Mouse (Mus musculus): ENCODE measurements around the gene Rnf7.
"Not testable (repeated sequence)": the region's sequence is repeated elsewhere in the genome, so short reads cannot be mapped to it uniquely, and the experiment has no call there.

The Rnf7 gene

DNA sequence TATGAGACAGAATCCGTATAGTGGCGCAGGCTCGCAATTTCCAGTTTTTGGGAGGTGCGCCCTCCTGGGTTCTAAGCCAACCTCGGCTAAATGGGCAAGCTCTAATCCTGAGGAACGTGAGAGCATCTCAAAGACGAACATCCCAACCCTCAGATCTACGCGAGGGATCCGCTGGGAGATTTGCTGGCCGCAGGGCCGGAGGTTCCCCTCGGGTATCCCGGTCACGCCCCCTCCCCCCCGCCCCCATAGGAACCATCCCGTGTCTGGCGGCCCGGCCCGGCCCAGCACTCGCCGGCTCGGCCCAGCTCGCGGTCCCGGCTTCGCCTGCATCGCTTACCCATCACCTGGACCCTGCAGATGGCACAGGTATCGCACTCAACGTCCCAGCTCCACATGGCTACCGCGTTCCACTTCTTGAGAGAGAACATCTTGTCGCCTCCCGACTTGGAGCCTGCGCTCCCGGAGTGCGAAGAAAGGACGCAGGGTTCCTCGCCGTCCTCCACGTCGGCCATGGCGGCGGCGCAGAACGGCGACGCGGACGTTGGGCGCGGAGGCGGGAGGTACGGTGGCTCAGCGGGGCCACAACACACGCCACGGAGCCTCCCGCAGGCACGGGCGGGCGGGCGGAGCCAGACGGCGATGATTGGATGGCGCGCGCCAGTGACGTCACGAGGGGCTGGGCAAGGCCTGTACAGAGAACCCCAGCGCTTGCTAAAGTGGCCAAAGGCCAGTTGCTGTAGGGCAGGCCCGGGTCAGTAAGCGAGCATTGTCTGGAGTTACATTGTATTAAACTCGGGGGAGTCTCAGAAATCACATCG lies at the start of gene Rnf7:
TSS of gene Rnf7 (minus strand) at position 605 of the 818 bp plus-strand sequence.
- peak; percentile 94 for DNase-seq (ENCODE audit: low spot score)

DNA sequence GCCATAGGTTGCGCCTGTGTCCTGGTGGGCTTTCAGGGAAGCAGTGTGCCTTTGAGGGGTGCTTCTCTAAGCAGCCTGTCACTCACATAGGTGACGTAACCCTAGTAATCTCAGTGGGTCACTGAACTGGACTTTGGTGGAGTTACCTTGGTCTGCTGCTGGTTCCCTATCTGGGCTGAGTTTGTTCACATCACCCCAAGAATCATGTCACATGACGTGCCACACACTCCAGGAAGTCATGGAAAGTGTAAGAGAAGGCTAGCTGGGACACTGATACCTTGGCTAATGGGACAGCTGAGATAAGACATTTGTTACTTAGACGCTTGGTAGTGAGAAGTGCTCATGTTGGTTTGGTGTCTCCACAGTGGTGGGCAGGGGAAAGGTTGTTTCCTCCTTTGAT lies 47.5 kb upstream of the Rnf7 start:
- no peak for DNase-seq (ENCODE audit: low spot score)

DNA sequence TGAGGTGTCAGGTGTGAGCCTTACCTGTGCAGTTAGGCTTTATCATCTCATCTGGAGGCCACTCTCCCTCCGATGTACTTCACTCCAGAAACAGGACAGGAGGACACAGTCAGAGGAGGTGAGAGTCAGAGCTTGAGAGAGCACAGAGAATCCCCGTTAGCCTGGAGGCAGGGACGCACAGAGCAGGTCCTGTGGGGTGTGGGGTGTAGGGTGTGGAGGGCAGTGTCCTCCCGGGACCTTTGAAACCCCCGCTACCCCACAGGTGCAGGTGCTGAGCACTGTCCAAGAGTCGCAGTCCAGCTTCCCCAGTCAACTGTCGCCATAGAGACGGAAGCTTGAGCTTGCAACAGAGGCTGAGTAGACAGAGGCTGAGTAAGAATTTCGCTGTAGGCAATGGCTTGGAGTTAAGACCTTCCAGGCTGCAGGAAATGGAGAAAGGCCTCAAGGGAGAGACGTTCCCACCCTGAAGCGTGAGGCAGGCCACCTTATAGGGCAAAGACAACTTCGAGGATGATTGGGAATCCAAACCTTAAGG lies 46.6 kb upstream of the Rnf7 start, which contains the start of gene Gm28729:
TSS of gene Gm28729 (minus strand) at position 293 of the 535 bp plus-strand sequence.
- no peak for DNase-seq (ENCODE audit: low spot score)

DNA sequence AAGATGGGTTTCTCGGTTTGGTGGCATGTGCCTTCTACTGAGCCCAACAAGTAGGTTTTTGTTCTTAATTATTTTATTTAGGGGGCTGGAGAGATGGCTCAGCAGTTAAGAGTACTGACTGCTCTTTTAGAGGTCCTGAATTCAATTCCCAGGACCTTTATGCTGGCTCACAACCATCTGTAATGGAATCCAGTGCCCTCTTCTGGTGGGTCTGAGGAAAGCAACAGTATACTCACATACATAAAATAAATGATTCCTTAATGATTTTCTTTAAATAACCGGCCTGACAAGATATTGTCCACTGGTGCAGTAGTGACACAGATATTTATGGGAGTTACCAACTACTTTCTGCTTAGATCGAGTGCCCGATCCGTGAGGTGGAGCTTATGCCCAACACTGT lies 44.7 kb upstream of the Rnf7 start:
- DNase-seq (ENCODE audit: low spot score) = no peak

DNA sequence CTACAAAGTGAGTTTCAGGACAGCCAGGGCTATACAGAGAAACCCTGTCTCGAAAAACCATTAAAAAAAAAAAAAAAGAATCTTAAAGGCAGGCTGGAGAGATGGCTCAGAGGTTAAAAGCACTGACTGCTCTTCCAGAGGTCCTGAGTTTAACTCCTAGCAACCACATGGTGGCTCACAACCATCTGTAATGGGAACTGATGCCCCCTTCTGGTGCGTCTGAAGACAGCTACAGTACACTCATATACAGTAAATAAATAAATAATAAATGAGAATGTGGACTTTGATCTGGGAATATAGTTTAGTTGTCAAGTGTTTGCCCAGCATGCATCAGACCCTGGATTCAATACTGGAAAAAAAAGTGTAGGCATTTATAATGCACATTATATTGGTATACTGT lies 43.1 kb upstream of the Rnf7 start:
- DNase-seq (ENCODE audit: low spot score) = not testable (repeated sequence)

- DNase-seq (ENCODE audit: low spot score) = no peak
Measured at GRCm38 (mm10) chr9:96517429-96517828, 39.0 kb upstream of the Rnf7 start.

DNA sequence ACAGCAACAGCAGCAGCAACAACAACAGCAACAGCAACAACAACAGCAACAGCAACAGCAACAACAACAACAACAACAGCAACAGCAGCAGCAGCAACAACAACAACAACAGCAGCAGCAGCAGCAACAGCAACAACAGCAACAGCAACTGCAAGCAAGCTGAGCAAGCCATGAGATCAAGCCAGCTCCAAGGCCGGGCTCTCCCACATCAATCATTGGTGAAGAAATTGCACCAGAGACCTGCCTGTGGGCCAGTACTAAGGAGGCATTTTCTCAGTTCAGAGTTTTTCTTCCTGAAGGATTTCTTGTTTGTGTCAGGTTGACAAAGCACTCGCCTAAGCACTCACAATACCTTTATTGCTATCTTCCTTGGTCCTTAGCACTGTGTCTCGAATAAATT lies 38.3 kb upstream of the Rnf7 start:
- no peak for DNase-seq (ENCODE audit: low spot score)

DNA sequence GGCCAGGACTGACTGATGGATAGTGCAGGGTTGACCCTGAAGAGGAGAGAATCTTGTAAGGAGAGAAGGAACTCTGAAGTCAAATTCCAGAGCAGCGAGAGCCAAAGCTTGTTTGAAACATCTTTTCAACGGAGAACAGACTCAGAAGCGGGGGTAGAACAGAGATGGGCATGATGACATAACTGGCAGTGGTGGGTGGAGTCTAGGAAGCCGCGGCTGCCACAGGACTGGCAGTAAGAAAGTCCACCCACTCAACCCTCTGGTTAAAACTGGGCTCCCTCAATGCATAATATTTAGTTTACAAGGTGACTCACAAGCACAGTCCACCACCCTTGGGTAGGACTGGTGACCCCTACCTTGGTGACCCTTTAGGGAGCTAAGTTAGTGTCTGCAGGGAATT lies 37.3 kb upstream of the Rnf7 start:
- no peak for DNase-seq (ENCODE audit: low spot score)

DNA sequence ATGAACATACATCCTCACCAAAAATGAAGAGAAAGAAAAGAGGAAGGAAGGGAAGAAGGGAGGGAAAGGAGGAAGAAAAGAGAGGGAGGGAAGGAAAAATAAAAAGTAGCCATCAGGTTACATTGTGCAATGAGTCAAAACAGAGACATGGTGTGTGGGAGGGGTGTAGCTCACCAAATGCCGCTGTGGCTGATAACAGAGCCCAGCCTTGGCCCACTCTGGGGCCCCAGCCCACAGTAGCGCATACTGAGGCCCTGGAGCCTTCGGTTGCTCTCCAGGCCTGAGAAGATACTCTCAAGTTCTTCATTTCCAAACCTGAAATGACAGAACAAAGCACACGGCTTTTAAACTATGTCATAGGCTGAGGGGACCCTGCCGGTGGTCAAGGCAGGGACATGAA lies 35.8 kb upstream of the Rnf7 start:
- DNase-seq (ENCODE audit: low spot score) = no peak

DNA sequence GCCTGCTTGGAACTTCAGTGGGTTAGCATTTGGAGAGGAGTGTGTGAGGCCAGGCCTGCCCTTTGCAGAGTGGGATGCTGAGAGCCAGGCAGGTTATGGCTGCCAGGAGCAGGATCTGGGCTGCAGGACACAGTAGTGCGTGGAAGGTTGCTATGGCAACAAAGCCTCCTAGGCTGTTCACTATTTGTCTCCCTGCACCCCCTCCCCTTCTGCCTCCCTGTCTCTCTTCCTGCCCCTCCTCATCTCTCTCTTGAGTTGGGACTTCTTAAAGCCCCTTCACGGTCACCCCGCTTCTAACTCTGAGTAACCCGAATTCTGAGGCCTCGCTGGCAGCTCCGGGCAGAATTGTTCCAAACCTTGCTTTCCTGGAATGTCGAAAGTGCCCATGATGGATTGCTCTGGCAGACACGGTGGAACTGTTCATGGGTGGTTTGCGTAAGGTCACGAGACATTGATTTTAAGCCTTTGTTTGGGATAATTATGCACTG lies 27.6 kb upstream of the Rnf7 start:
- no peak for DNase-seq (ENCODE audit: low spot score)

DNA sequence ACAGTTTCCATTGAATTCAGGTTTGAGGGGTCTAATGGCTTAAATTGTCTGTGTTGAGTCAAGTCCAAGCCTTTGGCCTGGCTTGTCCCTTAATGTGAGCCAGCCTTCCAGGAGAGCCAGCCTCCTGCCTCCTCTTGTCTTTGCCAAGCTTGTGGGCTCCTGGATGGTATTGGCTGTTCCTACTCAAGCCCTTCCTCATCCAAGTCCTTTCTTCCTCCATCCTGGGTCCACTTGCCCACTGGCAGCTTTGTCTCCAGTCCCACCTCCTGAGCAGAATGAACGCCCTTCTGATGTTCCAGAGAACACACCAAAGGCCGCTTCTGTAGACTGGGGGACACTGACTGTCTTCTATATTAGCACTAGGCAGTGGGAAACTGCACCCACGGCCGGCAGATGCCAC lies 26.7 kb upstream of the Rnf7 start:
- no peak for DNase-seq (ENCODE audit: low spot score)

DNA sequence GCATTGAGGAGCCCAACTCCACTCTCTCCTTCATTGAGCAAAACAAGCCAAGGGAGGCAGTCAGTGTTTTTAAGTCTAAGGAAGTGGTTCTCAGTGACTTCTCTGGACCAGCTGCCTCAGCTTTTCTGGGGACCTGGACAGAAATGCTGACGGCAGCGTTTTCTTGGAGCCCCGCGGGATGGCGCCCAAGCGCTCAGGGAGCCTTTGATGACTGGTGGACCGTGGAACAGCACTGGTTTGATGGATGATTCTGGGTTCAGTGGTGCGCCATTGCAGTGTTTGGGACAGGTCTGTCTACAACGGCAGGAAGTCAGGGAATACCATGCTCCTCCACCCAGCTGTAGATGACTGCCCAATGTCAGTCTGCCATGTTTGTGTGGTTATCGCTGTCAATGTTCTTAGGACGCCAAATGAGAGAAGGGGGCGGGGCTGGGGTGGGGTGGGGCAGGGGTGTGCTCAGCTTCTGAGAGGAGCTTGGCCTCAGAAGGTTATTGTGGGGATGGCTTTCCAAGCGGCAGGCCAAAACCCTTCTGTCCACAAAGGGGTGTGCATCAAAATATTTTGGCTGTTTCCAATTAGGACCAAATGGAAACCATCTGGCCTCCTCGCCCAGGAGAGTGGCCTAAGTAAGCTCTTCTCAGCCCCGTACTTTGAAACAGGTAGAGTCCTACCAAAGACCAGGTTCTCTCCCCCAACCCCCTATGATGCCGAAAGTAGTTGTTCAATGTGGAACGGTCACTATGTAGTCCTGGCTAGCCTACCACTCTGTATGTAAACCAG lies 25.8 kb upstream of the Rnf7 start:
- no peak for DNase-seq (ENCODE audit: low spot score)

DNA sequence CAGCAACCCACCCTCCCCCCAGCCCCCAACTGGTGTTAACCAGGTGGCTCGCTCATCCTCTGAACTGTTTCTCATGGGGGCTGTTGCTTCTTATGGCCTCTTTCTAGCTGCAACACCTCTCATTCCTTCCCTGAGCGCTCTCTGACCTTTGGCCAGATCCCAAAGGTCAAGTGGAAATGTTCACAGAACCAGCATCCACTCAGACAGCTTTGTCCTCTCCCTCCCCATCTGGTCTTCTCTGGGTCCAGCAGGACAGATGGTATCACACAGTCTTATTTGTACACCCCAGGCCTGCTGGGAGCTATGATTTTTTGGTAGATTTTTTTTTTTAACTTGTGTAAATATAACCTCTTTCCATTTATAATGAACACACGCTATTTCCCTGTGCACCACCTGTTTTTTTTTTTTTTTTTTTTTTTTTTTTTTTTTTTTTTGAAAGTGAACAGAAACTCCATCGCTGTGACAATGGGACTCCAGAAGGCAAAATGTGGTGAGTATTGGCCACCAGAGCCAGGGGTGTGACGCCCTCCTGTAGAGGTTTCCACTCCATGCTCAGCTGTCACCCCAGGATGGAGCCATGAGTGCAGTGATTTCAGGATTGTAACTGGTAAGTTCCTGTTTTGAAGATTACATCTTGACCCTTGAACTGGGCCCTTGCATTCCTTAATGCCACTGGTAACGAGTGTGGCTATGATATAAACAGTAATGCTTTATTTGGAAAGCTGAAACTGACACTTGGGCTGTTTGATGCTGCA lies 24.6 kb upstream of the Rnf7 start:
- no peak for DNase-seq (ENCODE audit: low spot score)

DNA sequence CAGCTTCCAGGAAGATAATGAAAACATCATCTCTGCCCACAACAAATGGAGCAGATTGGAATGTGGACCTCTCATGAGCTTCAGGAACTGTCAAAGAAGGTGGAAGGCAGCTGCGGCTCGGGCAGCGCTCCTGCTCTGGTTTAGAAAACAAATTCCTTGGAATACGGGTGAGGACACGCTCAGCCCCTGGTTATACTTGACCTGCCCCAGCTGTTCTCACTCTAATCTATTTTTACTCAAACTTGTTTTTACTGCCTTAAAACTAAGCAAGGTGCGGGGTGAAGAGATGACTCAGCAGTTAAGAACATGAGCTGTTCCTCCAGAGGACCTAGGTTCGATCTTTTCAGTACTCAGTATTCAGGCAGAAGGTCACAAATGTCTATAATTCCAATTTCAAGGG lies 22.7 kb upstream of the Rnf7 start:
- DNase-seq (ENCODE audit: low spot score) = no peak

DNA sequence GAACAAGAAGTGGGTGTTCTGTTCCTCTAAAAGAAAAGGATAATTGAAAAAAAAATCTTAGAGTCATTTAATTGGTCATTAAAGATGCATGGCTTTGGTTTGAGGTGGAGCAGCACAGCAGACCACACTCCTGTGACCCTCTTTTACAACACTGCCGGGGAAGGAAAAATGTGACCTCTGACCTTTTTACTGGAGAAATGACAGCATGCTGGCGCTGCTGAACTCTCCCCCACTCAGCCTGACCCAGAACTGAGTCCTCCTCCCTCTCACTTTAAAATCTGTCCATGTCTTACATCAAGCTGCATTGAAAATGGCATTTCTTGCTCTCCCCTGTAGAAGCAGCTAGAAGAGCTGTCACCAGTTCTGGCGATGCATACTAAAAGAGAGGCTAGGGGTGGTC lies 14.7 kb upstream of the Rnf7 start:
- no peak for DNase-seq (ENCODE audit: low spot score)

- no peak for DNase-seq (ENCODE audit: low spot score)
Measured at GRCm38 (mm10) chr9:96491810-96492209, 13.3 kb upstream of the Rnf7 start.

DNA sequence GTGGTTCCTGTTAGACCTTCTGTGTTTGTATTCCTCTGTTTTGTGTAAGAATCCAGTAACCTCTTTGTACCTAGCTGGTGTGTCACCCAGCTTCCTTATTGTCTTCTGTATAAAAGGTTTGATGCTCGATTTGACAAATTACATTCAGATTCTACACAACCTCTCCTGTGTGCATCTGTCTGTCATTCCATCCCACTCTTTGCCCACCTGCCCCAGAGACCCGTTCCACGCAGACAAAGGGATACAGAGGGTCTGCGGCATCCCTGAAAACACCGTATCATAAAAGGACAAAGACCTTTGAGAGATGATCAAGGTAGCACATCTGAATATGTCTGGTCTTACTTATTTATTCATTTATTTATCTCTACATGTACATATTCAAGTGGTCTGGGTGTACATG lies 9.4 kb upstream of the Rnf7 start:
- DNase-seq (ENCODE audit: low spot score) = not testable (repeated sequence)

GRCm38 (mm10) chr9:96483648-96484047 lies 5.2 kb upstream of the Rnf7 start:
- DNase-seq (ENCODE audit: low spot score) = no peak

DNA sequence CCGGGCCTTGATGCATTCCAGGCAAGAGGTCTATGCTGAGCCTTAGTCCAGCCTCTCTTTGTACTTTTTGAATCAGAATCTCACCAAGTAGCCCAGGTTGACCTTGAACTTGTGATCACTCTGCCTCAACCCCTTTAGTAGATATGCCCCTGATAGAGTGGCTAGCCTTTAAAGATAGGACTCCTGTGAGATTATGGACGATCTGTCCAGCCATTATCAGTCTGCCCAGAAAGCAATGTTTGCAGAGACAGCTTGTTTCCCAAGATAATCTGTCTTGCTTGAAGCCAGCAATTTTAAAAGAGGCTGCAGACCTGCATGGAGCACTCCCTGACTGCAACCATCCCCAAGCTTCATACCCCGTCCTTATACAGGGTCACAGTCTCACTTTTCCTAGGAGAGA lies 4.6 kb upstream of the Rnf7 start:
- no peak for DNase-seq (ENCODE audit: low spot score)

- no peak for DNase-seq (ENCODE audit: low spot score)
Measured at GRCm38 (mm10) chr9:96472356-96472755, 6.1 kb downstream of the Rnf7 start.

DNA sequence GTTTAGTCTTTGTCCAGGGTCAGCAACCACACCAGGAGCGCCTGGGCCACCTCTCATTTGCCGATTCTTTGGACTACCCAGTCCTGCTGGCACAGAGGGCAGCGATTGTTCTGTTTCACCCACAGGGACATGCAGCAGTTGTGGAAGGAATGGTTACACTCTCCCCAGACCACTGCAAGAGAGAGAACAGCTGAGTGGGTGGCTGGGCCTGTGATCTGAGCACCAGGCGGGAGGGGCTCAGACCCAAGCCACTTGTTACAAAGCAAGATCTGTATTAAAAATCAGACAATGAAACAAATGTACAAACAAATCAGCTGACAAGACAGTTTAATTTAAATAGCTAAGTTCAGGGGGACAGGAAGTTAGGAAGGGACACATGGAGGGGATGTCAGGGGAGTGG lies 6.8 kb downstream of the Rnf7 start:
- DNase-seq (ENCODE audit: low spot score) = not testable (repeated sequence)

DNA sequence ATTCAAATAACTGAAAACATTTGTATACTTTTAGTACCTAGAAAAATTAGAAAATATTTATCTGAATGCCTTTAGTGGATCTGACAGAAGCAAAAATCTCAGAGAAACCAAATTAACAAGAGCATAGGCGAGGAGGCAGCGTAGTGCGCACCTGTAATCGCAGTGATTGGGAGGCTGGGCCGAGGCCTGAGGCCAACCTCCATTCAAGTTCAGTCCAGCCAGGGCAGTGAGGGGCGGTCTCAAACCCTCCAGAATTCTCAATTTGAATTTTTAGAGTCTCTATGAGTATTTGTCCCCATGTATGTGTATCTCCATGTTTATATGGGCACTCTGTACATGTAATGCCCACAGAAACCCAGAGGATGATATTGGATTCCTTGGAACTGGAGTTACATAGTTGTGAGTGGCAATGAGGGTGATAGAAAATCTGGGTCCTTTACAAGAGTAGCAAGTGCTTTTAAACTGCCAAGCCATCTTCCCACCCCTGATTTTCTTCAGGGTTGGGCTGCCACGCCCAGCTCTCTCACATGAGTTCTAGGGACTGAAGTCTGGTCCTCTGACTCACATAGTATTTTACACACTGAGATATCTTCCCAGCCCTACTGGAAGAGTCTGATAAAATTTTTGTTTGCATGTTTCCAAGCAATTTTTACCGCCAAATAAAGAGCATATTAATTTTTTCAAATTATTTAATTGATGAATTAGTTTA lies 8.1 kb downstream of the Rnf7 start:
- no peak for DNase-seq (ENCODE audit: low spot score)

Data from layer of hippocampus, adult 9-10 months (tissue).